In genomic region chr16:49614801-49615200, GRCm38 (mm10) we compare ENCODE assay signal across 13 mouse cellular contexts.
"Had no signal": no experiment of that assay in that cellular context is flagged by ENCODE, and none has a peak within 500 bp of the region (broad histone marks: within the 10 kb centered on the region; RNA-seq: fewer than 3 reads in every experiment).

No protein-coding gene starts in this region.

- H3K4me1 ChIP-seq: kidney, embryonic 15.5 days; liver, embryonic 12.5 days; midbrain, embryonic 10.5 days; midbrain, embryonic 15.5 days; neural tube, embryonic 12.5 days had no signal

- H3K27me3 ChIP-seq: kidney, embryonic 15.5 days; limb, embryonic 15.5 days; liver, embryonic 12.5 days; midbrain, embryonic 15.5 days; neural tube, embryonic 12.5 days had no signal

- H3K27ac ChIP-seq: kidney, embryonic 15.5 days; liver, embryonic 12.5 days; midbrain, embryonic 10.5 days; midbrain, embryonic 15.5 days; neural tube, embryonic 12.5 days had no signal

- H3K4me2 ChIP-seq: kidney, embryonic 15.5 days; liver, embryonic 12.5 days; midbrain, embryonic 15.5 days; neural tube, embryonic 12.5 days had no signal

- H3K9me3 ChIP-seq: limb, embryonic 15.5 days; liver, embryonic 12.5 days; midbrain, embryonic 15.5 days had no signal

- H3K9ac ChIP-seq: kidney, embryonic 15.5 days; limb, embryonic 15.5 days; liver, embryonic 12.5 days; midbrain, embryonic 15.5 days; neural tube, embryonic 12.5 days had no signal

- H3K36me3 ChIP-seq: kidney, embryonic 15.5 days; limb, embryonic 15.5 days; liver, embryonic 12.5 days; midbrain, embryonic 10.5 days; midbrain, embryonic 15.5 days; neural tube, embryonic 12.5 days had no signal

- DNase-seq: kidney, adult 2 months; kidney, postnatal 14 days; layer of hippocampus, postnatal 36 days; right cerebral cortex, postnatal 4 days; spleen, adult 18-20 months; thymus, adult 18-20 months; thymus, postnatal 14 days had no signal

- H3K4me3 ChIP-seq: kidney, embryonic 15.5 days; liver, embryonic 12.5 days; midbrain, embryonic 10.5 days; midbrain, embryonic 15.5 days; neural tube, embryonic 12.5 days had no signal

- ATAC-seq: liver, embryonic 12.5 days; midbrain, embryonic 15.5 days had no signal
